Mouse (Mus musculus) hindbrain, embryonic 12.5 days (tissue): ENCODE measurements around the gene Olfr156. TPM values are rescaled to one million over a fixed set of nuclear protein-coding genes. Genes with fewer than 3 reads are reported as not detected.

Experiments used
- ATAC-seq: fragments of 200-750 bp; cut with Nextera tagmentation; 2 replicates; pipeline ENCODE4 v1.8.0; 2017; ENCODE audit warnings: moderate TSS enrichment; ENCODE audit not compliant: low FRiP score
- H3K27ac ChIP-seq: fragments of 300-500 bp; sonication (generic); 2 replicates; pipeline ENCODE4 v1.5.1; 2016; ENCODE audit warnings: mild to moderate bottlenecking
- H3K27me3 ChIP-seq: fragments of 300-500 bp; sonication (generic); 2 replicates; pipeline ENCODE4 v1.6.1; 2016; ENCODE audit warnings: mild to moderate bottlenecking
- H3K36me3 ChIP-seq: fragments of 300-500 bp; sonication (generic); 2 replicates; pipeline ENCODE4 v1.6.1; 2016; ENCODE audit warnings: mild to moderate bottlenecking
- H3K4me1 ChIP-seq: fragments of 300-500 bp; sonication (generic); 2 replicates; pipeline ENCODE4 v1.6.1; 2016
- H3K4me2 ChIP-seq: fragments of 300-500 bp; sonication (generic); replicated peaks from 2 replicates; pipeline ENCODE4 v1.6.1; 2016; ENCODE audit warnings: mild to moderate bottlenecking
- H3K4me3 ChIP-seq: fragments of 300-500 bp; sonication (generic); 2 replicates; pipeline ENCODE4 v1.5.1; 2016; ENCODE audit warnings: mild to moderate bottlenecking
- H3K9ac ChIP-seq: fragments of 300-500 bp; sonication (generic); 2 replicates; pipeline ENCODE4 v1.6.1; 2016; ENCODE audit warnings: mild to moderate bottlenecking, moderate library complexity
- H3K9me3 ChIP-seq: fragments of 300-500 bp; sonication (generic); replicated peaks from 2 replicates; pipeline ENCODE4 v1.6.1; 2016; ENCODE audit warnings: mild to moderate bottlenecking
- WGBS: fragments of 180-500 bp; shearing (Covaris S2); methylation state at CpG from one replicate; pipeline ENCODE4 v1.1.7; 2016; 5-methylcytosine and 5-hydroxymethylcytosine counted together
- polyA plus RNA-seq: library from polyadenylated mRNA; unstranded; fragments of >200 nt; fragmentation: Nextera tagmentation; extraction: Ambion mirVana; gene quantifications from 2 replicates; pipeline ENCODE4 v1.2.1, GENCODE M21; 2016

Olfr156 gene
- not detected in 2 replicates for polyA plus RNA-seq

GRCm38 (mm10) chr4:43823845-43824337, at the start of gene Olfr156:
TSS of gene Olfr156 (minus strand) at chr4:43823895.
- no peak within 1 kb of the TSS for H3K9ac ChIP-seq
- 17% methylated on average over 7 of the region's 7 CpGs for WGBS
- no peaks in the 10 kb centered on the region for H3K27me3 ChIP-seq
- H3K9me3 ChIP-seq, result no peaks in the 10 kb centered on the region
- ATAC-seq, result no peak
- H3K4me3 ChIP-seq, result no peak within 1 kb of the TSS
- H3K4me2 ChIP-seq, result no peak within 1 kb of the TSS
- no peaks in the 10 kb centered on the region for H3K36me3 ChIP-seq
- H3K27ac ChIP-seq, result no peak within 1 kb of the TSS
- H3K4me1 ChIP-seq, result no peaks in the 10 kb centered on the region

- no peak overlapping the region for H3K4me2 ChIP-seq
- no peaks in the 10 kb centered on the region for H3K36me3 ChIP-seq
- 0 out of 2 replicates have a peak, but pooled peaks cover 6% of the 10 kb centered on the region for H3K9me3 ChIP-seq
- 90% methylated on average over 10 of the region's 10 CpGs for WGBS
- no peak for ATAC-seq
- no peak overlapping the region for H3K27ac ChIP-seq
- H3K9ac ChIP-seq, result no peak overlapping the region
- H3K27me3 ChIP-seq, result no peaks in the 10 kb centered on the region
- no peak overlapping the region for H3K4me3 ChIP-seq
- peaks cover 4% of the 10 kb centered on the region for H3K4me1 ChIP-seq
These were observed 46.1 kb upstream of the Olfr156 start for GRCm38 (mm10) chr4:43869821-43870220.

DNA sequence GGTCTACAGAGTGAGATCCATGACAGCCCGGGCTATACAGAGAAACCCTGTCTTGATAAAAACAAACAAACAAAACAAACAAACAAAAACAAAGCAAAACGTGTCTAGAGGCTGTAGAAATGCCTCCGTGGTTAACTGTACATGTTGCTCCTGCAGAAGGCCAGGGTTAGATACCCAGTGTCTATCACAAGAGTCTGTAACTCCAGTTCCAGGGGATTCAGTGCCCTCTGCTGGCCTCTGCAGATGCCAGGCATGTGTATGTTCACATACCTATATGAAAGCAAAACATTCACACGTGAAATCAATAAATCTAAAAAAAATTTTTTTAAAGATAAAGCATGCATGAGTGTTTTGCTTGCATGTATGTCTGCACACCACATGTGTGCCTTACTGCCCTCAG, 39.6 kb upstream of the Olfr156 start:
- no peak for ATAC-seq
- Histone ChIP-seq H3K4me3 (no peak overlapping the region), H3K9ac (no peak overlapping the region), H3K9me3 (no peaks in the 10 kb centered on the region), H3K36me3 (no peaks in the 10 kb centered on the region), H3K4me1 (0 out of 2 replicates have a peak, but pooled peaks cover 3% of the 10 kb centered on the region), H3K27me3 (no peaks in the 10 kb centered on the region), H3K4me2 (no peak overlapping the region), H3K27ac (no peak overlapping the region)
- 70% methylated on average over 4 of the region's 4 CpGs for WGBS

- no peak overlapping the region for H3K4me3 ChIP-seq
- ATAC-seq, result no peak
- H3K9ac ChIP-seq, result no peak overlapping the region
- no peaks in the 10 kb centered on the region for H3K9me3 ChIP-seq
- 0 out of 2 replicates have a peak, but pooled peaks cover 3% of the 10 kb centered on the region for H3K4me1 ChIP-seq
- H3K27me3 ChIP-seq, result no peaks in the 10 kb centered on the region
- no peaks in the 10 kb centered on the region for H3K36me3 ChIP-seq
- 18% methylated on average over 14 of the region's 14 CpGs for WGBS
- no peak overlapping the region for H3K4me2 ChIP-seq
- no peak overlapping the region for H3K27ac ChIP-seq
These were observed 37.2 kb upstream of the Olfr156 start for GRCm38 (mm10) chr4:43860744-43861519.

- no peak overlapping the region for H3K27ac ChIP-seq
- H3K36me3 ChIP-seq, result no peaks in the 10 kb centered on the region
- H3K4me1 ChIP-seq, result 0 out of 2 replicates have a peak, but pooled peaks cover 3% of the 10 kb centered on the region
- H3K9me3 ChIP-seq, result no peaks in the 10 kb centered on the region
- no peak for ATAC-seq
- no peak overlapping the region for H3K4me2 ChIP-seq
- H3K4me3 ChIP-seq, result no peak overlapping the region
- 80% methylated on average over 10 of the region's 10 CpGs for WGBS
- no peak overlapping the region for H3K9ac ChIP-seq
- no peaks in the 10 kb centered on the region for H3K27me3 ChIP-seq
These were observed 36.2 kb upstream of the Olfr156 start for GRCm38 (mm10) chr4:43859886-43860285.

DNA sequence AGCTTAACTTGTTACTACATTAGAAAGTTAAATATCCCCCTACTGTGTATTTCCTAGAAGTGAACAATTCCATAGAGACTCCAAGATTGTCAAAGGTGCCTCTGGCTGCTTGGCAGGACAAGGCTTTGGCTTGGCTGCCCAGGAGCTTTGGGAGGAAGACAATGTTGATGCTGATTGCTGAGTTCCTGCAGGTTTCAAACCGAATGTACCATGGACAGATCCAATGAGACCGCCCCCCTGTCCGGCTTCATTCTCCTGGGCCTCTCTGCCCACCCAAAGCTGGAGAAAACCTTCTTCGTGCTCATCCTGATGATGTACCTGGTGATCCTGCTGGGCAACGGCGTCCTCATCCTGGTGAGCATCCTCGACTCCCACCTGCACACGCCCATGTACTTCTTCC, 30.4 kb upstream of the Olfr156 start:
- no peaks in the 10 kb centered on the region for H3K4me1 ChIP-seq
- no peaks in the 10 kb centered on the region for H3K27me3 ChIP-seq
- no peak overlapping the region for H3K4me2 ChIP-seq
- no peak for ATAC-seq
- H3K27ac ChIP-seq, result no peak overlapping the region
- 71% methylated on average over 8 of the region's 8 CpGs for WGBS
- no peaks in the 10 kb centered on the region for H3K36me3 ChIP-seq
- no peaks in the 10 kb centered on the region for H3K9me3 ChIP-seq
- H3K4me3 ChIP-seq, result no peak overlapping the region
- no peak overlapping the region for H3K9ac ChIP-seq

GRCm38 (mm10) chr4:43851265-43851664, 27.6 kb upstream of the Olfr156 start, which contains the start of gene Olfr155:
TSS of gene Olfr155 (plus strand) at chr4:43851565.
- Histone ChIP-seq H3K4me3 (no peak within 1 kb of the TSS), H3K9me3 (no peaks in the 10 kb centered on the region), H3K9ac (no peak within 1 kb of the TSS), H3K27me3 (no peaks in the 10 kb centered on the region), H3K27ac (no peak within 1 kb of the TSS), H3K4me2 (no peak within 1 kb of the TSS), H3K4me1 (no peaks in the 10 kb centered on the region), H3K36me3 (no peaks in the 10 kb centered on the region)
- ATAC-seq, result no peak
- WGBS, result 85% methylated on average over 6 of the region's 6 CpGs

DNA sequence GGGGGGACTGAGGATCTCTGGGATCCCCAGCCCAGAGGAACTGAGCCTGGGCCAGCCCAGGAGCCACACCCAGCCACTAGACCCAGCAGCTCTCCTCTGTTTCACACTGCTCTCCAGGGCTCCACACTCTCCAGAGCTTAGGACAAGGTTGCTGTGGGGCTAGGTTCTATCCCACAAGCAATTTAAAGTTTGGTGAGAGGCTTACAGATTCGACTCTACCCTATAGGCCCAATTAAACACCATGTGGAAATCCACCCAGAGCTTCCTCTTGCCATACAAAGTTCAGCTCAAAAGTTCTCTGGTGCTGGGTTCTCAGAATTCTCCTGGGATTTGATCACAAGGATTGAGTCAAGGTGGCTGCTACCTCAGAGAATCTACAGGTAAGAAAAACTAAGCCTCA, 16.4 kb upstream of the Olfr156 start, which contains the start of gene Olfr157:
Olfr157 (minus strand) TSS at position 101 of the 400 bp plus-strand sequence.
- whole genome bisulfite sequencing, result 79% methylated on average over 1 of the region's 1 CpGs
- Histone ChIP-seq H3K27me3 (no peaks in the 10 kb centered on the region), H3K9me3 (0 out of 2 replicates have a peak, but pooled peaks cover 3% of the 10 kb centered on the region), H3K9ac (no peak within 1 kb of the TSS), H3K36me3 (no peaks in the 10 kb centered on the region), H3K4me1 (no peaks in the 10 kb centered on the region), H3K4me2 (no peak within 1 kb of the TSS), H3K4me3 (no peak within 1 kb of the TSS), H3K27ac (no peak within 1 kb of the TSS)
- ATAC-seq, result no peak

DNA sequence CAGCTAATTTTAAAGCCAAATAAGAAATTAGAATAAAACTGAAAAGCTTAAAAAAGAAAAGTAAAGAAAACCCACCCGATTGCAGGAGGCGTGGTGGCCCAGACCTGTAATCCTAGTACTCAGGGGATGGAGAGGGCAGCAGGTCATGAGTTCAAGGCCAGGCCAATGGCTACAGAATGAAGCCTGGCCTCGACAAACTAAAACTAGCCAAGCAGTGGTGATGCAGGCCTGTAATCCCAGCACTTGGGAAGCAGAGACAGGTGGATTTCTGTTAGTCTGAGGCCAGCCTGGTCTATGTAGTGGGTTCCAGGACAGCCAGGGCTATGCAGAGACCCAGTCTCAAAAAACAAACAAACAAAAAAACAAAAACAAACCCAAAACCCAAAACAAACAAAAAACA, 14.6 kb upstream of the Olfr156 start:
- Histone ChIP-seq H3K36me3 (no peaks in the 10 kb centered on the region), H3K9me3 (no peaks in the 10 kb centered on the region)

DNA sequence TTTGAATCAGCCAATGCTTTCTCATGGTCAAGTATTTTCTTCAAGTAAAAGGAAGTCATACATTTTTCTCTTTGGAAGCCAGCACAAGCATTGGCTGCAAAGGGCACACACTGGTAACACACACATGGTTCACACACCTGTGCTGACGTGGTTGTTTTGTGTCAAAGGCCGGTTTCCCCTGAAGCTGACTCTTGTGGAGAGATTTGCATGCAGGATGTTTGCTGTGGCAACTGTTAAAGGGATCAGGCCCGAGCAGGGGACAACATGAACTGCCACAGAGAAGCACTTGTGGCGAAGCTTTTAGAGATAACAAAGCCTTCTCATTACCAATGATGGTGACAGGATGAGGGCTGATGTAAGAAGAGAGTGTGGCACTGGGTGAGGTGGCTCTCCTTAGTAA, 11.1 kb upstream of the Olfr156 start:
- no peaks in the 10 kb centered on the region for H3K36me3 ChIP-seq
- no peak overlapping the region for H3K4me3 ChIP-seq
- no peaks in the 10 kb centered on the region for H3K27me3 ChIP-seq
- ATAC-seq, result no peak
- H3K9ac ChIP-seq, result no peak overlapping the region
- no peaks in the 10 kb centered on the region for H3K9me3 ChIP-seq
- H3K4me2 ChIP-seq, result no peak overlapping the region
- no peak overlapping the region for H3K27ac ChIP-seq
- WGBS, result 69% methylated on average over 4 of the region's 4 CpGs
- no peaks in the 10 kb centered on the region for H3K4me1 ChIP-seq

More for the DNA sequence above, 14.6 kb upstream of the Olfr156 start:
- no peak for ATAC-seq
- Histone ChIP-seq H3K9ac (no peak overlapping the region), H3K27me3 (no peaks in the 10 kb centered on the region), H3K27ac (no peak overlapping the region), H3K4me1 (no peaks in the 10 kb centered on the region), H3K4me3 (no peak overlapping the region), H3K4me2 (no peak overlapping the region)
- WGBS, result 69% methylated on average over 3 of the region's 3 CpGs

DNA sequence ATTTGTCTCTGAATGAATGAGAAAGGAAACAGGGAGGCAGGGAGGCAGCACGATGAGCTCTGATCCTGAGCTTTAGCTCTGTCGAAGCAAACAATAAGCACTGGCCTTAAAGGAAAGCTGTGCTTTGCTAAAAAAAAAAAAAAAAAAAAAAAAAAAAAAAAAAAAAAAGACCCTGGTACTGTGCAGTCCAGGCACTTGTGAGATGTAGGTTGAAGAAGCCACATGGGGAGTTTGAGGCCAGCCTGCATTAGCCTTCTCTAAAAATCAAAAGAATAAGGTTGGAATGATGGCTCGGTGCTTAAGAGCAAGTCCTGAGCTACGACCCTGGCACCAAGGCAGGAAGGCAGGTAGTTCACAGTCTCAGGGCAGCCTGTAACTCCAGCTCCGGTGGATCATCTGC, 10.1 kb upstream of the Olfr156 start:
- Histone ChIP-seq H3K27ac (no peak overlapping the region), H3K36me3 (no peaks in the 10 kb centered on the region)

GRCm38 (mm10) chr4:43832031-43832430, 8.3 kb upstream of the Olfr156 start:
- no peaks in the 10 kb centered on the region for H3K27me3 ChIP-seq
- no peak overlapping the region for H3K4me2 ChIP-seq
- H3K27ac ChIP-seq, result no peak overlapping the region
- 70% methylated on average over 5 of the region's 5 CpGs for WGBS
- no peaks in the 10 kb centered on the region for H3K9me3 ChIP-seq
- H3K4me1 ChIP-seq, result no peaks in the 10 kb centered on the region
- H3K9ac ChIP-seq, result no peak overlapping the region
- no peak for ATAC-seq
- no peak overlapping the region for H3K4me3 ChIP-seq
- H3K36me3 ChIP-seq, result no peaks in the 10 kb centered on the region

More for the DNA sequence above, 10.1 kb upstream of the Olfr156 start:
- H3K4me1 ChIP-seq, result no peaks in the 10 kb centered on the region
- WGBS, result 70% methylated on average over 5 of the region's 5 CpGs
- no peak for ATAC-seq
- no peak overlapping the region for H3K4me3 ChIP-seq
- no peak overlapping the region for H3K9ac ChIP-seq
- no peak overlapping the region for H3K4me2 ChIP-seq
- no peaks in the 10 kb centered on the region for H3K27me3 ChIP-seq
- no peaks in the 10 kb centered on the region for H3K9me3 ChIP-seq

- Histone ChIP-seq H3K9ac (no peak overlapping the region), H3K4me2 (no peak overlapping the region), H3K9me3 (no peaks in the 10 kb centered on the region), H3K4me1 (no peaks in the 10 kb centered on the region), H3K4me3 (no peak overlapping the region), H3K36me3 (no peaks in the 10 kb centered on the region), H3K27me3 (no peaks in the 10 kb centered on the region), H3K27ac (no peak overlapping the region)
- WGBS, result 93% methylated on average over 4 of the region's 4 CpGs
- no peak for ATAC-seq
These were observed 5.1 kb upstream of the Olfr156 start for GRCm38 (mm10) chr4:43828806-43829205.
